Mouse (Mus musculus) hindbrain, embryonic 14.5 days (tissue): ENCODE measurements around the gene Snx4. TPM values are rescaled to one million over a fixed set of nuclear protein-coding genes. Genes with fewer than 3 reads are reported as not detected.

Experiments used
- ATAC-seq: fragments of 200-750 bp; cut with Nextera tagmentation; 2 replicates; pipeline ENCODE4 v1.8.0; 2017; ENCODE audit warnings: moderate number of reproducible peaks, mild to moderate bottlenecking, moderate TSS enrichment, moderate library complexity; ENCODE audit not compliant: low FRiP score
- DNase-seq: peaks from one replicate; pipeline ENCODE4 v3.0.0-alpha.2; 2015; ENCODE audit warnings: low spot score
- H3K27ac ChIP-seq: fragments of 300-500 bp; sonication (generic); 2 replicates; pipeline ENCODE4 v1.5.1; 2014; ENCODE audit warnings: mild to moderate bottlenecking, moderate library complexity
- H3K27me3 ChIP-seq: fragments of 300-500 bp; sonication (generic); 2 replicates; pipeline ENCODE4 v1.6.1; 2014; ENCODE audit warnings: mild to moderate bottlenecking, low read length, mixed read lengths; ENCODE audit not compliant: control insufficient read depth, insufficient read depth
- H3K36me3 ChIP-seq: fragments of 300-500 bp; sonication (generic); replicated peaks from 2 replicates; pipeline ENCODE4 v1.6.1; 2014; ENCODE audit not compliant: control insufficient read depth, insufficient read depth
- H3K4me1 ChIP-seq: fragments of 300-500 bp; sonication (generic); replicated peaks from 2 replicates; pipeline ENCODE4 v1.6.1; 2014; ENCODE audit warnings: antibody characterized with exemption, low read length, mixed read lengths; ENCODE audit not compliant: control insufficient read depth, insufficient read depth
- H3K4me2 ChIP-seq: fragments of 300-500 bp; sonication (generic); replicated peaks from 2 replicates; pipeline ENCODE4 v1.6.1; 2014; ENCODE audit warnings: mild to moderate bottlenecking, moderate library complexity
- H3K4me3 ChIP-seq: fragments of 300-500 bp; sonication (generic); replicated peaks from 2 replicates; pipeline ENCODE4 v1.5.1; 2014; ENCODE audit warnings: mild to moderate bottlenecking, low read length
- H3K9ac ChIP-seq: fragments of 300-500 bp; sonication (generic); 2 replicates; pipeline ENCODE4 v1.6.1; 2014
- H3K9me3 ChIP-seq: fragments of 300-500 bp; sonication (generic); 2 replicates; pipeline ENCODE4 v1.6.1; 2016; ENCODE audit warnings: low read length; ENCODE audit not compliant: control insufficient read depth
- WGBS: fragments of 180-500 bp; shearing (Covaris S2); extraction: QIAGEN DNeasy Blood & Tissue Kit; methylation state at CpG from one replicate; pipeline ENCODE4 v1.1.7; 2014; 5-methylcytosine and 5-hydroxymethylcytosine counted together
- polyA plus RNA-seq: library from polyadenylated mRNA; unstranded; fragments of >200 nt; fragmentation: Nextera tagmentation; extraction: Ambion mirVana; gene quantifications from 2 replicates; pipeline ENCODE4 v1.2.1, GENCODE M21; 2014

The Snx4 gene
- polyA plus RNA-seq, 1 experiment from 2014 or later, result 94.9 TPM

- no peak overlapping the region for H3K27ac ChIP-seq
- peaks cover 93% of the 10 kb centered on the region for H3K36me3 ChIP-seq
- no peaks in the 10 kb centered on the region for H3K4me1 ChIP-seq
- WGBS, result 92% methylated on average over 7 of the region's 7 CpGs
- H3K4me2 ChIP-seq, result no peak overlapping the region
- DNase-seq (no peak), ATAC-seq (no peak)
- H3K9me3 ChIP-seq, result peaks cover 5% of the 10 kb centered on the region; the same call in 1 of the 2 replicates
- H3K9ac ChIP-seq, result no peak overlapping the region
- no peaks in the 10 kb centered on the region for H3K27me3 ChIP-seq
- H3K4me3 ChIP-seq, result no peak overlapping the region
Observed at GRCm38 (mm10) chr16:33294681-33295080, 43.4 kb downstream of the Snx4 start.

GRCm38 (mm10) chr16:33295321-33295720 lies 44.1 kb downstream of the Snx4 start:
- Histone ChIP-seq H3K9me3 (peaks cover 5% of the 10 kb centered on the region; the same call in 1 of the 2 replicates), H3K4me2 (no peak overlapping the region), H3K4me1 (no peaks in the 10 kb centered on the region), H3K27me3 (no peaks in the 10 kb centered on the region), H3K27ac (no peak overlapping the region), H3K4me3 (no peak overlapping the region), H3K9ac (no peak overlapping the region), H3K36me3 (peaks cover 93% of the 10 kb centered on the region)
- DNase-seq (no peak), ATAC-seq (no peak)
- 95% methylated on average over 9 of the region's 9 CpGs for WGBS

- no peak overlapping the region for H3K9ac ChIP-seq
- no peaks in the 10 kb centered on the region for H3K27me3 ChIP-seq
- no peak overlapping the region for H3K4me2 ChIP-seq
- DNase-seq (no peak), ATAC-seq (no peak)
- H3K9me3 ChIP-seq, result no peaks in the 10 kb centered on the region
- no peaks in the 10 kb centered on the region for H3K4me1 ChIP-seq
- no peak overlapping the region for H3K4me3 ChIP-seq
- 100% methylated on average over 1 of the region's 1 CpGs for WGBS
- H3K36me3 ChIP-seq, result peaks cover 79% of the 10 kb centered on the region
- no peak overlapping the region for H3K27ac ChIP-seq
Observed at GRCm38 (mm10) chr16:33297493-33297892, 46.3 kb downstream of the Snx4 start.

GRCm38 (mm10) chr16:33306633-33307070 lies 55.4 kb downstream of the Snx4 start:
- peak; percentile 90 for DNase-seq

GRCm38 (mm10) chr16:33307761-33308160 lies 56.5 kb downstream of the Snx4 start:
- Histone ChIP-seq H3K4me2 (no peak overlapping the region), H3K9ac (no peak overlapping the region), H3K9me3 (no peaks in the 10 kb centered on the region), H3K27ac (no peak overlapping the region), H3K4me3 (no peak overlapping the region), H3K36me3 (peaks cover 5% of the 10 kb centered on the region; the same call in 1 of the 2 replicates), H3K27me3 (no peaks in the 10 kb centered on the region), H3K4me1 (no peaks in the 10 kb centered on the region)
- DNase-seq, result no peak
- ATAC-seq, result no peak
- 75% methylated on average over 7 of the region's 7 CpGs for WGBS

More at GRCm38 (mm10) chr16:33306633-33307070, 55.4 kb downstream of the Snx4 start:
- Histone ChIP-seq H3K27me3 (no peaks in the 10 kb centered on the region), H3K4me2 (no peak overlapping the region), H3K36me3 (peaks cover 5% of the 10 kb centered on the region; the same call in 1 of the 2 replicates), H3K9ac (no peak overlapping the region), H3K27ac (no peak overlapping the region), H3K4me3 (no peak overlapping the region), H3K9me3 (no peaks in the 10 kb centered on the region), H3K4me1 (no peaks in the 10 kb centered on the region)
- 12% methylated on average over 4 of the region's 4 CpGs for WGBS
- ATAC-seq, result peak; percentile 51; the same call in 1 of the 2 replicates

GRCm38 (mm10) chr16:33309066-33309465 lies 57.8 kb downstream of the Snx4 start:
- Histone ChIP-seq H3K9me3 (no peaks in the 10 kb centered on the region), H3K4me2 (no peak overlapping the region), H3K36me3 (peaks cover 5% of the 10 kb centered on the region; the same call in 1 of the 2 replicates), H3K4me3 (no peak overlapping the region), H3K9ac (no peak overlapping the region), H3K4me1 (no peaks in the 10 kb centered on the region), H3K27me3 (no peaks in the 10 kb centered on the region), H3K27ac (no peak overlapping the region)
- DNase-seq, result no peak
- 81% methylated on average over 3 of the region's 3 CpGs for WGBS
- no peak for ATAC-seq

GRCm38 (mm10) chr16:33315611-33316010 lies 64.4 kb downstream of the Snx4 start:
- WGBS, result 91% methylated on average over 4 of the region's 4 CpGs
- no peaks in the 10 kb centered on the region for H3K27me3 ChIP-seq
- no peaks in the 10 kb centered on the region for H3K9me3 ChIP-seq
- H3K4me3 ChIP-seq, result no peak overlapping the region
- H3K4me1 ChIP-seq, result no peaks in the 10 kb centered on the region
- no peak overlapping the region for H3K27ac ChIP-seq
- H3K36me3 ChIP-seq, result no peaks in the 10 kb centered on the region
- DNase-seq (no peak), ATAC-seq (no peak)
- H3K4me2 ChIP-seq, result no peak overlapping the region
- no peak overlapping the region for H3K9ac ChIP-seq

- no peak overlapping the region for H3K4me3 ChIP-seq
- no peaks in the 10 kb centered on the region for H3K4me1 ChIP-seq
- no peaks in the 10 kb centered on the region for H3K27me3 ChIP-seq
- H3K4me2 ChIP-seq, result no peak overlapping the region
- ATAC-seq (no peak), DNase-seq (no peak)
- H3K9ac ChIP-seq, result no peak overlapping the region
- no peaks in the 10 kb centered on the region for H3K36me3 ChIP-seq
- H3K9me3 ChIP-seq, result no peaks in the 10 kb centered on the region
- WGBS, result 72% methylated on average over 3 of the region's 3 CpGs
- H3K27ac ChIP-seq, result no peak overlapping the region
Observed at GRCm38 (mm10) chr16:33317646-33318045, 66.4 kb downstream of the Snx4 start.

- DNase-seq, result no peak
- ATAC-seq, result no peak
- Histone ChIP-seq H3K4me3 (no peak overlapping the region), H3K4me1 (no peaks in the 10 kb centered on the region), H3K27ac (no peak overlapping the region), H3K4me2 (no peak overlapping the region), H3K9me3 (no peaks in the 10 kb centered on the region), H3K36me3 (no peaks in the 10 kb centered on the region), H3K9ac (no peak overlapping the region), H3K27me3 (no peaks in the 10 kb centered on the region)
- 90% methylated on average over 7 of the region's 7 CpGs for WGBS
Observed at GRCm38 (mm10) chr16:33318059-33318458, 66.8 kb downstream of the Snx4 start.
